Mouse (Mus musculus) lung, embryonic 15.5 days (tissue): ENCODE measurements at regions not wholly inside any gene's neighbourhood (a gene's known extent, or its start where the extent isn't known, plus 50 kb on each side); places are given as distances from the start of the nearest gene placed in this dataset.

ENCODE experiments used
- ATAC-seq: fragments of 200-750 bp; cut with Nextera tagmentation; 2 replicates; pipeline ENCODE4 v1.8.0; 2017; ENCODE audit warnings: moderate number of reproducible peaks, borderline replicate concordance; ENCODE audit not compliant: low FRiP score, low TSS enrichment; ENCODE audit errors: extremely low read depth
- H3K27ac ChIP-seq: fragments of 300-500 bp; sonication (generic); 2 replicates; pipeline ENCODE4 v1.5.1; 2015; ENCODE audit warnings: moderate library complexity, mild to moderate bottlenecking, inconsistent platforms
- H3K27me3 ChIP-seq: fragments of 300-500 bp; sonication (generic); 2 replicates; pipeline ENCODE4 v1.6.1; 2015; ENCODE audit warnings: inconsistent platforms
- H3K36me3 ChIP-seq: fragments of 300-500 bp; sonication (generic); 2 replicates; pipeline ENCODE4 v1.6.1; 2015; ENCODE audit warnings: inconsistent platforms
- H3K4me1 ChIP-seq: fragments of 300-500 bp; sonication (generic); 2 replicates; pipeline ENCODE4 v1.6.1; 2015; ENCODE audit warnings: inconsistent platforms
- H3K4me2 ChIP-seq: fragments of 300-500 bp; sonication (generic); 2 replicates; pipeline ENCODE4 v1.6.1; 2015; ENCODE audit warnings: inconsistent platforms, mild to moderate bottlenecking, moderate library complexity
- H3K4me3 ChIP-seq: fragments of 300-500 bp; sonication (generic); 2 replicates; pipeline ENCODE4 v1.5.1; 2015; ENCODE audit warnings: mild to moderate bottlenecking, inconsistent platforms
- H3K9ac ChIP-seq: fragments of 300-500 bp; sonication (generic); 2 replicates; pipeline ENCODE4 v1.6.1; 2015; ENCODE audit warnings: inconsistent platforms
- H3K9me3 ChIP-seq: fragments of 300-500 bp; sonication (generic); 2 replicates; pipeline ENCODE4 v1.6.1; 2016; ENCODE audit warnings: inconsistent platforms
- WGBS: fragments of 180-500 bp; shearing (Covaris S2); methylation state at CpG from one replicate; pipeline ENCODE4 v1.1.7; 2015; 5-methylcytosine and 5-hydroxymethylcytosine counted together

DNA sequence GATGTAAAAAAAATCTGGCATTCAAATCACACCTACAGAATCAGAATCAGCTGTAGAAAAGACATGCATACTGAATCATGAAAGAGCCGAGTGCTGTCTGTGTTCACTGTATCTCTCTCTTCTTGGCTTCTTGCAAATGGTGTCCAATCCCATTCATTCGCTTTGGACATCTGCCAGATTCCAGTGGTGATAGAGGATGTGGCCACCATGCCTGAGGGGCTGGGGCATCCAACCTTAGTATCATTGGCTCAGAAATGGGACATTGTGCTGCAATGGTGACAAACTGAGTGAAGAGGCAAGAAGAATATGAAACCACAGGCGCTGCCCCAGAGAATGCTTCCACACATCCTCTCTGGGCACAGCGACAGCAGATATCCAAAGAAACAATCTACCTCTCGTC, 555.2 kb downstream of the Defb40 start:
- H3K4me1 ChIP-seq = no peaks in the 10 kb centered on the region
- H3K9ac ChIP-seq = no peak overlapping the region
- ATAC-seq = no peak
- no peak overlapping the region for H3K4me2 ChIP-seq
- no peak overlapping the region for H3K4me3 ChIP-seq
- H3K27me3 ChIP-seq = no peaks in the 10 kb centered on the region
- no peaks in the 10 kb centered on the region for H3K9me3 ChIP-seq
- H3K27ac ChIP-seq = no peak overlapping the region
- 72% methylated on average over 5 of the region's 5 CpGs for WGBS
- no peaks in the 10 kb centered on the region for H3K36me3 ChIP-seq

DNA sequence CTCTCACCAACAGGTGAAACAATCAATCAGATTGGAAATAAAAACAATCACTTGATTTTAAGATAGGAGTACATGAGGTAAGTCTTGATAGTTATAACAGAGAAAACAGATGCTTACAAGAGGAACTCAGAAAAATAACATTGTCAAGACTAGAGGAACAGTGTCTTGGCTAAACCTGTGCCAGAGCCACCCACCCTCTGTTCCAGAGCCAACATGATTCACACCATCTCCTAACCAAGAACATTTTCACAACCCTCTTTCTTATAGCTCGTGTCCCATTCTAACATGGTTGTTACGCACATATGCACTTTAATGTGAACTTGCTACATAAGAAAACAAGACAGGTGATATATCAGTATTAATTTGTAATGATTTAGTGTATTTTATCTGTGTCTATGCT, 565.6 kb downstream of the Defb40 start:
- no peak overlapping the region for H3K4me2 ChIP-seq
- no peaks in the 10 kb centered on the region for H3K4me1 ChIP-seq
- 83% methylated on average over 2 of the region's 2 CpGs for WGBS
- H3K9ac ChIP-seq = no peak overlapping the region
- no peaks in the 10 kb centered on the region for H3K27me3 ChIP-seq
- H3K9me3 ChIP-seq = no peaks in the 10 kb centered on the region
- H3K36me3 ChIP-seq = no peaks in the 10 kb centered on the region
- H3K4me3 ChIP-seq = no peak overlapping the region
- H3K27ac ChIP-seq = no peak overlapping the region
- ATAC-seq = no peak

DNA sequence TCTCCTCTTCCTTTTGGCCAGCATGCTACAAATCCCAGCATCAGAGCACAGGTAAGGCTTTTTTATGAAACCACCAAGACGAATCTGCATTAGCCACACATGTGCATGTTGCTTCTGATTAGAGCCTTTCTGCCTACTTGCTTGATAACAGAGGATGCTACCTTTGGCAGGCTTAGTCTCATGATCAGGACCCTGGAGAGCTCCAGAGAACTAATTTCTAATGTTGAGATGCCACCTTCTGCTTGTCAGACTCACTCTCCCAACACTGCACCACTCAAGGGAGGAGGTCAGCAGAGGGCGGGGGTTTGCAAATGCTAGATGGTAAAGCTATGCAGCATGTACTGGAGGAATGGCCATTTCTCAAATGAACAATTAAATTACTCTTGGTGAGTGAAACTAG, 571.6 kb downstream of the Defb40 start:
- no peaks in the 10 kb centered on the region for H3K4me1 ChIP-seq
- H3K9me3 ChIP-seq = no peaks in the 10 kb centered on the region
- no peak overlapping the region for H3K27ac ChIP-seq
- no peak overlapping the region for H3K4me3 ChIP-seq
- no peaks in the 10 kb centered on the region for H3K36me3 ChIP-seq
- 41% methylated on average over 2 of the region's 2 CpGs for WGBS
- H3K9ac ChIP-seq = no peak overlapping the region
- no peaks in the 10 kb centered on the region for H3K27me3 ChIP-seq
- no peak overlapping the region for H3K4me2 ChIP-seq
- no peak for ATAC-seq

DNA sequence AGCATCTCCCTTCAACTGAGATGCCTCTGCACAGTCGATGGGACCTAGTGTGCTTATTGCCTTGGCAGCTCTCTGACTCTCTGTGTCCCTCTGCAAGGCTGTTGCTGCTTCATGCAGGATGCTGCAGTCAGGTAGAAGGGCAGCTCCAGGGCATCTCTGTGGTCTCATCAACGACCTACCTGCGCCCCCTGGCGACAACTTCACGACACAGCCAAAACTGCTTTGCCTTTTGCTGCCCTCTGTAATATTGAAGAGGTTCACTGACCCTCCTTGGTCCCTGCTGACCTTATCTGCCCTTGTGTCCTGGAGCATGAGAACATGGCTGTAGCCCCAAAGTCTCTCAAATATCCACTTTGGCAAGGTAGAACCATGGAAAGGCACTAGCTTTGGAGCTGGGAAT, 589.7 kb downstream of the Defb40 start:
- 2% methylated on average over 5 of the region's 5 CpGs for WGBS
- no peaks in the 10 kb centered on the region for H3K27me3 ChIP-seq
- H3K36me3 ChIP-seq = no peaks in the 10 kb centered on the region
- no peak for ATAC-seq
- H3K27ac ChIP-seq = no peak overlapping the region
- no peak overlapping the region for H3K9ac ChIP-seq
- no peak overlapping the region for H3K4me2 ChIP-seq
- H3K4me1 ChIP-seq = no peaks in the 10 kb centered on the region
- no peak overlapping the region for H3K4me3 ChIP-seq
- H3K9me3 ChIP-seq = no peaks in the 10 kb centered on the region

DNA sequence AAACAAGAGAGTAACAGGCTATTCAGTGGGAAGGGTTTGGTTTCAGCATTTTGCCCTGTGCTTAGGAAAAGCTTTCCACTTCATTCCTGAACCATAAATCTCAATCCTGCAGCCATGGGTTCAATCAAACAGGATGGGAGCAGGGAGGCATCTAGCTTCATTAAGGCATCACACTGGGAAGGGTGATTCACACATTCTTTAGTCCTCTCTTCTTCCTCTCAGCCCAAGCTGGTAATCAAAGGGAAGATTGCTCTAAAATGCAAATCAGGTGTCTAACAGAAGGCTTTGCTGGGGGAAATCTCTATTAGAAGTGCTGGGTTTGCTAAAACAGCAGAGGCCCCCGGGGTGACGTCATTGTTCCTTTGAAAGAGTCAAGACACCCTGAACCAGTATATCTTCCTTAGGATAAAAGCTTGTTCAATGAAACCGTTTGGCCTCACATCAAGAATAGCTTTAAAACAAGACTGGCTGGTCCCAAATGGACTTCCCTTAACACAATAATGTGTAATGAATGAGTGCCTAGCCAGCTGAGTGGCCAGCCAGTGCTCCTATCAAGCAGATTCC, 596.4 kb downstream of the Defb40 start:
- H3K4me3 ChIP-seq = no peak overlapping the region
- no peaks in the 10 kb centered on the region for H3K4me1 ChIP-seq
- no peak overlapping the region for H3K4me2 ChIP-seq
- H3K27me3 ChIP-seq = no peaks in the 10 kb centered on the region
- H3K27ac ChIP-seq = no peak overlapping the region
- no peaks in the 10 kb centered on the region for H3K36me3 ChIP-seq
- no peak for ATAC-seq
- no peak overlapping the region for H3K9ac ChIP-seq
- 17% methylated on average over 3 of the region's 3 CpGs for WGBS
- no peaks in the 10 kb centered on the region for H3K9me3 ChIP-seq

DNA sequence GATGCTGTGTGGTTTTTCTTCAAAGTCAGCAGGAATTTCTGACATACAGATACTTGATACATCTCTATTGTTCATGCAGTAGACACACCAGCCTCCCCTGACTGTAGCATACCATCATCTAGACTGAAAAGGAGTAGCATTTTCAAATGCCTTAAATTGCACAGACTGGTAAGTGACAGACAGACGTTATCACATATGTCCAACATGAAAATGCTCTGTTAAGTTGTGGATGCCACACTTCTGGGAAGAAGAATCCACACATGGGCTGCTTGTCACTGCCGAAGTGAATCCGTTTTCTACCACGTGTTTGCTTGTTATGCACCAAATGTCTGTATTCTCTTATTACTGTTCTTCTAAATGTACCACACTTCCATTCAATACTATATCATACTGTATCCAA, 629.3 kb downstream of the Defb40 start:
- Histone ChIP-seq H3K27me3 (no peaks in the 10 kb centered on the region), H3K4me3 (no peak overlapping the region), H3K4me1 (no peaks in the 10 kb centered on the region), H3K27ac (no peak overlapping the region), H3K36me3 (no peaks in the 10 kb centered on the region), H3K9ac (no peak overlapping the region), H3K9me3 (no peaks in the 10 kb centered on the region), H3K4me2 (no peak overlapping the region)
- no peak for ATAC-seq
- 79% methylated on average over 4 of the region's 4 CpGs for WGBS

DNA sequence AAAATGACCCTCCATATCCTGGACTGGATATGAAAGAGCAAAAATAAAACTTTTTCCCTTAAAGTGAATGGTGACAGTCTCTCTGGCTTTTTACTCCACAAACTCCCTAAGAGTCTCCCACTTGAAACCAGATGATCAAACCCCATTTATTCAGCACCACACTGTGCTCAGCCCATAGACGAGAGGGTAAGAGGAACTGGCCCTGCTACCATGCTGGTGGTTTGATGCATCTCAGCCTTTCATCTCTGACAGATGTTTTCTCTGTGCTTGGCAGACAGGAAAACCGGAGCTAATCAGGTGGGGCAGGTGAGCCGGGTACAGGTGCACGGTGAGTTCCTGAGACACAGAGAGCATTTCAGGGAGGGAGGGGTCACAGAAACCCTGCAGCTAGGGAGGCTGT, 631.8 kb downstream of the Defb40 start:
- no peak for ATAC-seq
- no peaks in the 10 kb centered on the region for H3K9me3 ChIP-seq
- no peaks in the 10 kb centered on the region for H3K4me1 ChIP-seq
- H3K4me3 ChIP-seq = no peak overlapping the region
- H3K4me2 ChIP-seq = no peak overlapping the region
- no peaks in the 10 kb centered on the region for H3K36me3 ChIP-seq
- H3K9ac ChIP-seq = no peak overlapping the region
- no peak overlapping the region for H3K27ac ChIP-seq
- WGBS = 49% methylated on average over 4 of the region's 4 CpGs
- no peaks in the 10 kb centered on the region for H3K27me3 ChIP-seq

DNA sequence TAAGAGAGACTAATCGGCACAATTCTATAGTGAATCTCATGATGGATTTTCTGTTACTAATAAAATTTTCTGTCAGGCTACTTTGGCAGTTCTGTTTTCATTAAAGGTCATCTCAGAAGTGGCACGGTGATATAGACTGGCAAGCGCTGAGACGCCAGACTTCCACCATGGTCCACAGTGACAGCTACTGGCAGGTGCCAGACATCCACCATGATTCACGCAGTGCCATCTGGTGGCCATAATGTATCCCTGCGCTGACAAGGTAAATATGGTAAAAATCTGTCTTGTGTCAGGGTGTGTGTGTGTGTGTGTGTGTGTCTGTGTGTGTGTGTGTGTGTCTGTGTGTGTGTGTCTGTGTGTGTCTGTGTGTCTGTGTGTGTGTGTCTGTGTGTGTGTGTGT, 632.7 kb downstream of the Defb40 start:
- Histone ChIP-seq H3K4me3 (no peak overlapping the region), H3K9ac (no peak overlapping the region), H3K4me2 (no peak overlapping the region), H3K9me3 (no peaks in the 10 kb centered on the region), H3K27me3 (no peaks in the 10 kb centered on the region), H3K4me1 (no peaks in the 10 kb centered on the region), H3K27ac (no peak overlapping the region), H3K36me3 (no peaks in the 10 kb centered on the region)
- no peak; the same call in 1 of the 2 replicates for ATAC-seq
- 24% methylated on average over 6 of the region's 6 CpGs for WGBS

DNA sequence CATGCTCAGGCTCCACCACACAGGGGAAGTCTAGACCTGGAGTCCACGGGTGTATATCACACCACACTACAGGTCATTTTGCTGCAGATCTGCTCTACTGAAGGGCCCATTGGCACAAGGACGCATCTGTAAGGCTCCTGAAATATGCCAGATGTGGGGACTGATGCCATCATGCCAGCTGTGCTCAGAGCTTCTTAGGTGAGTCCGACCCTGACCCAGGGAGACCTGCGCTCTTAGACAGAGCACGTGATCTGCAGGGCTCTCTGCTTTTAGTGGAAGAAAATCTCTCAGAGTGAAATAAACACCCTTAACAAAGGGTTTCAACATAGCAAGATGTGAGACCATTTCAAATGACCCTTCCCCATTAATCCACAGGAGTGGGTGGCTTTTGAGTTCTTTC, 633.2 kb downstream of the Defb40 start:
- H3K27me3 ChIP-seq = no peaks in the 10 kb centered on the region
- H3K9me3 ChIP-seq = no peaks in the 10 kb centered on the region
- H3K9ac ChIP-seq = no peak overlapping the region
- WGBS = 75% methylated on average over 5 of the region's 5 CpGs
- H3K27ac ChIP-seq = no peak overlapping the region
- H3K4me1 ChIP-seq = no peaks in the 10 kb centered on the region
- H3K4me2 ChIP-seq = no peak overlapping the region
- no peaks in the 10 kb centered on the region for H3K36me3 ChIP-seq
- no peak overlapping the region for H3K4me3 ChIP-seq
- no peak for ATAC-seq

DNA sequence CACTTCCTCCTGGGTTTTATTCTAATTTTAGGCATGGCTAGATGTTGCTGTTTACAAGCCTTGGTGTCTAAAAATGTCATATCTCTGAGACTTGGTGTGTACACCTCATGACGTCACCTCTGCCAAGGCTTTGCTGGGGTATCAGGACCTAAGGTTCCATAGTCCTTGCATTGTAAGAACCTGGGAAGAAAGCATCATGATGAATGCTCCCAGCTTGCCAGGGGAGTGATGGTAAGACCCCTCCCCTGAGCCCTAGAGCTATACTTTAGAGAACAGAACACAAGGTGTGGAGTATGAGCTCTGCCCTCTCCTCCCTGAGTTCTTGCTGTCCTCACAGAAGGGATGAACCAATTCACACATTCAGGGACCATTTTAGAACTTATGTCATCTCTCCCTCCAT, 642.5 kb downstream of the Defb40 start:
- Histone ChIP-seq H3K9ac (no peak overlapping the region), H3K27me3 (no peaks in the 10 kb centered on the region), H3K4me2 (no peak overlapping the region), H3K4me1 (no peaks in the 10 kb centered on the region), H3K27ac (no peak overlapping the region), H3K36me3 (no peaks in the 10 kb centered on the region), H3K9me3 (no peaks in the 10 kb centered on the region), H3K4me3 (no peak overlapping the region)
- no peak for ATAC-seq
- 70% methylated on average over 1 of the region's 1 CpGs for WGBS

DNA sequence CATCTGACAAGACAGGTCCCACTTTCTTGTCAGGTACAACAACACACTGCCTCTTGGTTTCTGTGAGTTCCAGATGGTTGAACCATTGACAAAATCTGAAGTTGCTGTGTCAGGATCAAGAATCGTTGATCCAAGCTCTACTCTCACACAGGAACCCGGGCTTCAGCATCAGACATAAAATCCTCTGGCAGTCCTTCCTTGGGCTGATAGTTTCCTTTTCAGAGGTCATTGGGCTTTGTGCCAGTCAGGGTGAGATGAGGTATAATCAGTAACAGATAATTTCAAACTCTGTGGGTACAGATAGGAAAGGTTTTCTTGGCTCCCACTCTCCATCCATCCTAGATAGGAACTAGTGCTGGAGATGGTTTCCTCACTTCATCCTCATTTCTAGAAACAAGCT, 649.5 kb downstream of the Defb40 start:
- Histone ChIP-seq H3K36me3 (no peaks in the 10 kb centered on the region), H3K27me3 (no peaks in the 10 kb centered on the region), H3K4me1 (no peaks in the 10 kb centered on the region), H3K9ac (no peak overlapping the region), H3K9me3 (no peaks in the 10 kb centered on the region), H3K4me3 (no peak overlapping the region), H3K27ac (no peak overlapping the region), H3K4me2 (no peak overlapping the region)
- ATAC-seq = no peak
- WGBS = 67% methylated on average over 2 of the region's 2 CpGs

DNA sequence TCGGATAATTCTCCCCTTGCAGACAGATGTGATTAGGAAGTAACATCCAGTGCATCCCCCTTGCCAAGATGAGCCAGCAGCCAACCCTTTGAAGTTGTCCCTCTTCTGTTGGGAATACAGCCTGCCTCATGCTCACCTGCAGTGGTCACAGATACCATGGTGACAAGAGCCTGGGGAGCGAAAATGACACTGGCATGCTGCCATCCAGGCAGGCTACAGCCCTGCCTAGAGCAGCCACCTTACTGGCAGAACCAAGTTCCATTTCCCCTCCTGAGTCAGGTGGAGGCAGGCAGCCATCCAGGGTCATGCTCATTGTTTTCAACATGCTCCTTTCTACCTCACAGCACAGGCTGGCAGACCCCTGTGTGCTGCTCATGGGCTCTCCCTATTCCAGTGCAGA, 661.6 kb downstream of the Defb40 start:
- H3K4me1 ChIP-seq = no peaks in the 10 kb centered on the region
- no peaks in the 10 kb centered on the region for H3K27me3 ChIP-seq
- no peak overlapping the region for H3K9ac ChIP-seq
- no peak for ATAC-seq
- no peaks in the 10 kb centered on the region for H3K9me3 ChIP-seq
- H3K36me3 ChIP-seq = no peaks in the 10 kb centered on the region
- H3K4me2 ChIP-seq = no peak overlapping the region
- no peak overlapping the region for H3K4me3 ChIP-seq
- WGBS = 52% methylated on average over 2 of the region's 2 CpGs
- no peak overlapping the region for H3K27ac ChIP-seq

DNA sequence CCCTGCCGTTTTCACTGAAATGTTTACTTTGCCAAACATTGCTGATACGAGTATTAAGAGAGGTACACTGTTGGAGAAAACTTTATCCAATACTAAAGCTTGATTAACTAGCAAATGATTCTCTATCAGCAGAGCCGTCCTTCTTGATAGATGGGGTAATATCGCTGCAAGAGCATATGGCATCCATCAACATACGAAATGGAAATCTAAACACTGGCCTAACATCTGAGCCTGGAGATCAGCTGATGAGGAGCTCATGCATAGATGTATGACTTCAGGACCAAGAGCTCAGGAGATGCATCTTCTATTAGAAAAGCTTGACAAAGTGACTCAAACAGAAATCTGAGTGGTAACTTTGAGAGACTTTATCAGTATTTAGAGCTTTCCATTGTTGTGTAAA, 666.5 kb downstream of the Defb40 start:
- no peak overlapping the region for H3K27ac ChIP-seq
- no peaks in the 10 kb centered on the region for H3K36me3 ChIP-seq
- no peaks in the 10 kb centered on the region for H3K27me3 ChIP-seq
- no peak overlapping the region for H3K4me2 ChIP-seq
- no peak overlapping the region for H3K4me3 ChIP-seq
- H3K9ac ChIP-seq = no peak overlapping the region
- 26% methylated on average over 5 of the region's 5 CpGs for WGBS
- no peaks in the 10 kb centered on the region for H3K9me3 ChIP-seq
- H3K4me1 ChIP-seq = no peaks in the 10 kb centered on the region
- no peak for ATAC-seq
